Mouse (Mus musculus) spleen, adult 2 months (tissue): ENCODE measurements around the gene Atg10.

ENCODE experiments used
- CTCF ChIP-seq: fragments of 200-500 bp; IDR thresholded peaks from 2 replicates; pipeline ENCODE4 v1.5.1; 2011; ENCODE audit warnings: mild to moderate bottlenecking, inconsistent platforms; ENCODE audit not compliant: insufficient read depth, insufficient read length, insufficient replicate concordance; ENCODE audit errors: extremely low read depth
- POLR2A ChIP-seq: fragments of 200-500 bp; IDR thresholded peaks from 2 replicates; pipeline ENCODE4 v1.6.1; 2011; ENCODE audit warnings: low read depth, low read length, inconsistent platforms

DNA sequence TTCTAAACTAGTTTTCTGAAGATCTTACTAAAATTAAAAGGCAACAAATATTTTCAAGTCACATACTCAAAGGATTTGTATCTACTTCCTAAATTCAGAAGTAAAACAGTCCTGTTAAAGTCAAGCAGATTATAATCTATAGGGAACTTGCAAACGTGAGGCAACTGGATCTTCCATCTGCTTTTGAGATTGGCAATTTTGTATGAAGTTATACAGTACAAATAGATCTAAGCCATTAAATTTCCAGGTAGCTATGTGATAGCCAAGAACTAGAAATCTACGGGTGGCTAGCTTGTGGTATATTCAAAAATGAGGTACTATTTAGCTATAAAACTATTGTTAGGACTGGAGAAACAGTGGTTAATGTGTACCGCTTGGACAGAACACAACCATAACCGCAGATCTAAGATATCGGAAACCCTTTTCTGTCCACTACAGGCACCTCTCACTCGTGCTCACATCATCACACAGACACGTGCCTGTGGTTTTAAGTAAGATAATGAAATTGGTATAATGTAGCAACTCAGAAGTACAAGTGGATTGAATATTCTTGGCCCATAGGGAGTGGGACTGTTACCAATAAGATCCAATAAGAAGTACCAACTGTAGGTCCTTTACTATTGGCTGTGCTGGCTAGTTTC, 297.5 kb downstream of the Atg10 start:
- TF ChIP-seq POLR2A (no peak), CTCF (no peak)
